Mouse (Mus musculus) heart, adult 2 months (tissue): ENCODE results near the gene Vac14. TPM values are rescaled to one million over a fixed set of nuclear protein-coding genes. Genes with fewer than 3 reads are reported as not detected.

Experiments
- DNase-seq, 2 experiments: peaks; one replicate each; pipeline ENCODE4 v3.0.0; 2021
- H3K27ac ChIP-seq: fragments of 200-600 bp; 2 replicates; pipeline ENCODE4 v1.8.1; 2022
- H3K27me3 ChIP-seq: fragments of 200-500 bp; 2 replicates; pipeline ENCODE4 v1.6.1; 2012; ENCODE audit warnings: mild to moderate bottlenecking, low read length, inconsistent platforms, mixed read lengths; ENCODE audit not compliant: control insufficient read depth, insufficient read depth
- H3K36me3 ChIP-seq: fragments of 200-500 bp; 2 replicates; pipeline ENCODE4 v1.6.1; 2012; ENCODE audit warnings: low read length, inconsistent platforms; ENCODE audit not compliant: control insufficient read depth, insufficient read depth
- H3K4me1 ChIP-seq: fragments of 200-500 bp; 2 replicates; pipeline ENCODE4 v1.6.1; 2011; ENCODE audit warnings: low read length; ENCODE audit not compliant: control insufficient read depth, insufficient read depth
- H3K4me3 ChIP-seq: fragments of 200-600 bp; 2 replicates; pipeline ENCODE4 v1.8.1; 2022
- H3K79me2 ChIP-seq: fragments of 200-500 bp; replicated peaks from 2 replicates; pipeline ENCODE4 v1.6.1; 2012; ENCODE audit warnings: mild to moderate bottlenecking, inconsistent platforms, low read length, moderate library complexity, mixed read lengths; ENCODE audit not compliant: control insufficient read depth, insufficient read depth
- H3K9ac ChIP-seq: fragments of 200-500 bp; 2 replicates; pipeline ENCODE4 v1.6.1; 2012; ENCODE audit warnings: low read depth, mild to moderate bottlenecking, control low read depth, inconsistent platforms, low read length, mixed read lengths
- CTCF ChIP-seq: fragments of 200-600 bp; IDR thresholded peaks from 2 replicates; pipeline ENCODE4 v1.8.1; 2022; ENCODE audit warnings: antibody characterized with exemption, mild to moderate bottlenecking, moderate library complexity
- EP300 ChIP-seq: fragments of 200-500 bp; IDR thresholded peaks from 2 replicates; pipeline ENCODE4 v1.6.1; 2011; ENCODE audit warnings: low read depth, low read length, control low read depth; ENCODE audit not compliant: insufficient read depth
- POLR2A ChIP-seq: fragments of 200-500 bp; IDR thresholded peaks from 2 replicates; pipeline ENCODE4 v1.6.1; 2011; ENCODE audit warnings: mild to moderate bottlenecking, low read depth, low read length, control low read depth; ENCODE audit not compliant: insufficient read depth
- WGBS: fragments of 180-500 bp; shearing (Covaris S2); methylation state at CpG from one replicate; pipeline ENCODE4 v1.1.7; 2018; 5-methylcytosine and 5-hydroxymethylcytosine counted together
- intact Hi-C: fragments of 180-260 bp; cut with DNase I; formaldehyde crosslinking; loops from one replicate; pipeline ENCODE4 v1.15.1; 2025
- polyA plus RNA-seq: library from polyadenylated mRNA; depleted of rRNA; stranded (reverse); fragments of >200 nt; gene quantifications from 2 replicates; pipeline ENCODE4 v1.2.3, GENCODE M21; 2012
- total RNA-seq, 2 experiments: library from RNA; stranded (reverse); gene quantifications; 2 replicates each; pipeline ENCODE4 v1.2.3; 2021

Vac14 gene
- total and polyA plus RNA-seq, 3 experiments = 15.7 to 27.0 (median 15.8) TPM

- intact Hi-C loops = no loop called here
- no peaks in the 10 kb centered on the region for H3K4me1 ChIP-seq
- TF ChIP-seq EP300 (no peak), POLR2A (no peak), CTCF (no peak)
- 94% methylated on average over 10 of the region's 10 CpGs for WGBS
- no peaks in the 10 kb centered on the region for H3K36me3 ChIP-seq
- no peak for DNase-seq
- no peak overlapping the region for H3K9ac ChIP-seq
- no peaks in the 10 kb centered on the region for H3K27me3 ChIP-seq
- H3K79me2 ChIP-seq = no peaks in the 10 kb centered on the region
- no peak overlapping the region for H3K27ac ChIP-seq
- H3K4me3 ChIP-seq = no peak overlapping the region
Measured at GRCm38 (mm10) chr8:110745162-110745561, 126.8 kb downstream of the Vac14 start.

DNA sequence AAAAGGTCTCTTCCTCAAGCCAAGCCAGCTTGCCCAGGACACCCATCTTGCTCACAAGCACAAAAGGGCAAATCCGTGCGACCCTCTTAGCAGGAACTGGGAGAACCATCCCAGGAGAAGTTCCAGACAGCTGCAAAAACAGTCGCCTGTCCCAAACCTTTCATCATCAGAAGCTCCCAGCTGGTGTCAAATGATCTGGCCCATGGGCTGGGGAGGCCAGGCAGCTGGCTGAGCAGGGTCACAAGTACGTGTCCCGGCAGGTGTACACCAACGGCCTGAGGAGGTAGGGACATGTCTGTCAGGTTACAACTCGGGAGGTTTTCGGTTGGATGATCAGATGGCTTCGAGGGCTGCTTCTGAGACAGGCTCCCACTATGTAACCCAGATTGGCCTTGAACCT, 128.3 kb downstream of the Vac14 start:
- H3K9ac ChIP-seq = no peak overlapping the region
- no peak overlapping the region for H3K27ac ChIP-seq
- H3K27me3 ChIP-seq = no peaks in the 10 kb centered on the region
- no peak overlapping the region for H3K4me3 ChIP-seq
- intact Hi-C loops = no loop called here
- no peak for TF ChIP-seq POLR2A
- H3K4me1 ChIP-seq = no peaks in the 10 kb centered on the region
- no peaks in the 10 kb centered on the region for H3K79me2 ChIP-seq
- WGBS = 54% methylated on average over 9 of the region's 9 CpGs
- H3K36me3 ChIP-seq = no peaks in the 10 kb centered on the region
- no peak for DNase-seq

DNA sequence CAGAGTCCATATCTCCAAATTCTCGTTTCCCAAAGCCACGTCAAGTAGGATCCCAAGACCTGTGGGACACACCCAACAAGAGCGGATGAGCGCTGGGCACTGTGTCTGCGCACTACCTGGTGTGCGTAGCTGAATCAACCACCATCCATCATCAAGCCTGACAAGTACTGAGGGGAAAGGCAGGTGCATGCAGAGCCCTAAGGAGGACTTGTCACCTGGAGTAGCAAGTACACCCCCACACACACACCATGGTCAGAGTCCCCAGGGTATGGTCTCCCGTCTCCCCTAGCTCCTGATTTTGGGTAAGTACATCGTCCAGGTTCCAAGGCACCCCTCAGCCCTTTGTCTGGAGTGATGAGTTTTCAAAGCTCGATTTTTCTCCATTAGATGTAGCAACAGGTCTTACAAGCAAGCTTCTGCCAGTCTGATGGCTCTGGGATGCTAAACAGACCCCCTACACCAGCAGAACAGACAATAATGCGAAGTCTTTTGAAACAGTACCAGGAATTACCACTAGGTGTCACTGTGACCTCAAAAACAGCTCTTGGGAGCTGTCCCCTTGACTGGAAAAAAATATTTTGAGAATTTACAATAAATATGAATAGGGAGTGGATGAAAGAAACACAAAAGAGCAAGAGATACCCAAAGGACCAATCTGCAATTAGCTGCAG, 131.2 kb downstream of the Vac14 start:
- no peaks in the 10 kb centered on the region for H3K36me3 ChIP-seq
- H3K27ac ChIP-seq = no peak overlapping the region
- H3K4me3 ChIP-seq = no peak overlapping the region
- TF ChIP-seq CTCF (no peak), EP300 (no peak), POLR2A (no peak)
- H3K9ac ChIP-seq = no peak overlapping the region
- intact Hi-C loops = loop anchor here (1.0 to 10.0 kb wide), 4 partner anchors 68 to 341 kb away; no protein-coding TSS in a partner anchor
- no peak for DNase-seq
- no peaks in the 10 kb centered on the region for H3K79me2 ChIP-seq
- 55% methylated on average over 10 of the region's 10 CpGs for WGBS
- H3K4me1 ChIP-seq = no peaks in the 10 kb centered on the region
- no peaks in the 10 kb centered on the region for H3K27me3 ChIP-seq

DNA sequence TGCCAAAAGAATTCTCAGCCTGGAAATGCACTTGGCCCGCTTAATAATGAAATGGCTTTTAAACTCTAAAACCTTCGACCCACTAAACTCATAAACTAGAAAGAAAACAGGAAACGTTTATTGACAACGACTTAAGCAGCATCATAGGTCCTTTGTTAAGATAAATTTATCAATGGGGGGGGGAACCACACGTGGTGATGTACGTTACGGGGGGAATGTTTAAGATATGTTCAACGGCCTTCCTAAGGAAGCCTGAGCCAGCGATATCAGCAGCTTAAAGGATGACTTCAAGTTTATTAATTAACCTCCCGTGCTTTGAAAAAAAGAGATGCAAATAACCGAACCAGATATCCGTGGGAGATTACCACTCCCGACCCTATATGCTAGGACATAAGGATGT, 131.9 kb downstream of the Vac14 start:
- H3K36me3 ChIP-seq = no peaks in the 10 kb centered on the region
- H3K4me3 ChIP-seq = no peak overlapping the region
- no peaks in the 10 kb centered on the region for H3K4me1 ChIP-seq
- intact Hi-C loops = loop anchor here (2.0 to 10.0 kb wide), 3 partner anchors 67 to 235 kb away; no protein-coding TSS in a partner anchor
- no peak overlapping the region for H3K27ac ChIP-seq
- no peak for DNase-seq
- no peak overlapping the region for H3K9ac ChIP-seq
- whole genome bisulfite sequencing = 20% methylated on average over 13 of the region's 13 CpGs
- H3K27me3 ChIP-seq = no peaks in the 10 kb centered on the region
- TF ChIP-seq POLR2A (no peak), EP300 (no peak), CTCF (no peak)
- H3K79me2 ChIP-seq = no peaks in the 10 kb centered on the region

GRCm38 (mm10) chr8:110751490-110751889, 133.1 kb downstream of the Vac14 start:
- no peak for TF ChIP-seq POLR2A
- no peak overlapping the region for H3K4me3 ChIP-seq
- no peak overlapping the region for H3K9ac ChIP-seq
- no peaks in the 10 kb centered on the region for H3K79me2 ChIP-seq
- WGBS = 79% methylated on average over 5 of the region's 5 CpGs
- H3K27ac ChIP-seq = no peak overlapping the region
- H3K36me3 ChIP-seq = no peaks in the 10 kb centered on the region
- H3K27me3 ChIP-seq = no peaks in the 10 kb centered on the region
- H3K4me1 ChIP-seq = no peaks in the 10 kb centered on the region
- DNase-seq = no peak
- intact Hi-C loops = loop anchor here (2.0 to 10.0 kb wide), 3 partner anchors 66 to 233 kb away; no protein-coding TSS in a partner anchor

GRCm38 (mm10) chr8:110754713-110755112, 136.3 kb downstream of the Vac14 start:
- WGBS = 58% methylated on average over 4 of the region's 4 CpGs
- DNase-seq = no peak
- intact Hi-C loops = loop anchor here (5.0 to 10.0 kb wide), 2 partner anchors 63 to 230 kb away; no protein-coding TSS in a partner anchor
- TF ChIP-seq EP300 = no peak
- TF ChIP-seq POLR2A = no peak
- no peak for TF ChIP-seq CTCF
- Histone ChIP-seq H3K4me3 (no peak overlapping the region), H3K79me2 (no peaks in the 10 kb centered on the region), H3K4me1 (no peaks in the 10 kb centered on the region), H3K9ac (no peak overlapping the region), H3K36me3 (no peaks in the 10 kb centered on the region), H3K27ac (no peak overlapping the region), H3K27me3 (no peaks in the 10 kb centered on the region)
